39 mouse cellular contexts compared by ENCODE assay signal in genomic region chr2:59532999-59533398, GRCm38 (mm10). TPM values are rescaled to one million over a fixed set of nuclear protein-coding genes. Genes with fewer than 3 reads are reported as not detected.
"Had no signal": no experiment of that assay in that cellular context is flagged by ENCODE, and none has a peak within 500 bp of the region (broad histone marks: within the 10 kb centered on the region; RNA-seq: fewer than 3 reads in every experiment).

No protein-coding gene starts in this region.

- H3K27ac ChIP-seq: heart, embryonic 15.5 days; hindbrain, embryonic 10.5 days; hindbrain, embryonic 12.5 days; hindbrain, embryonic 13.5 days; hindbrain, embryonic 14.5 days; hindbrain, embryonic 15.5 days; hindbrain, postnatal 0 days; intestine, embryonic 15.5 days; kidney, embryonic 15.5 days; kidney, postnatal 0 days; left cerebral cortex, adult 2 months had no signal

- ATAC-seq: hindbrain, embryonic 16.5 days; hindbrain, postnatal 0 days; inflammation-experienced regulatory T-cells, adult 6 months; intestine, embryonic 15.5 days; intestine, embryonic 16.5 days; intestine, postnatal 0 days had no signal

- H3K27me3 ChIP-seq: heart, embryonic 13.5 days; heart, embryonic 15.5 days; hindbrain, embryonic 15.5 days; intestine, embryonic 15.5 days; kidney, embryonic 15.5 days had no signal

- H3K36me3 ChIP-seq: heart, embryonic 10.5 days; heart, embryonic 13.5 days; heart, embryonic 15.5 days; hindbrain, embryonic 10.5 days; hindbrain, embryonic 12.5 days; hindbrain, embryonic 13.5 days; hindbrain, embryonic 15.5 days; intestine, embryonic 15.5 days; kidney, embryonic 15.5 days had no signal

- H3K4me3 ChIP-seq: heart, embryonic 10.5 days; heart, embryonic 13.5 days; heart, embryonic 15.5 days; hindbrain, embryonic 10.5 days; hindbrain, embryonic 12.5 days; hindbrain, embryonic 13.5 days; hindbrain, embryonic 15.5 days; intestine, embryonic 15.5 days; kidney, embryonic 15.5 days; left cerebral cortex, adult 2 months had no signal

- DNase-seq: heart, postnatal 10 days; heart, postnatal 14 days; heart, postnatal 36 days; heart, postnatal 4 days; kidney, adult 11 months; kidney, adult 18-20 months; kidney, adult 2 months; kidney, adult 8-10 months; kidney, adult 9 months; kidney, postnatal 10 days; kidney, postnatal 14 days; kidney, postnatal 25 days; kidney, postnatal 36 days had no signal

- H3K9ac ChIP-seq: heart, embryonic 13.5 days; heart, embryonic 15.5 days; hindbrain, embryonic 12.5 days; hindbrain, embryonic 13.5 days; hindbrain, embryonic 14.5 days; hindbrain, embryonic 15.5 days; intestine, embryonic 15.5 days; kidney, embryonic 15.5 days had no signal

- H3K9me3 ChIP-seq: heart, embryonic 10.5 days; heart, embryonic 13.5 days; heart, embryonic 15.5 days; hindbrain, embryonic 10.5 days; hindbrain, embryonic 12.5 days; hindbrain, embryonic 13.5 days; hindbrain, embryonic 15.5 days; intestine, embryonic 15.5 days; kidney, embryonic 15.5 days had no signal

- H3K4me2 ChIP-seq: heart, embryonic 11.5 days; heart, embryonic 13.5 days; heart, embryonic 15.5 days; hindbrain, embryonic 12.5 days; hindbrain, embryonic 13.5 days; hindbrain, embryonic 14.5 days; hindbrain, embryonic 15.5 days; intestine, embryonic 15.5 days; kidney, embryonic 15.5 days had no signal

RNA-seq across cellular contexts. Expression of gene Dapl1, which starts 48.5 kb away (rescaled TPM):
- total RNA-seq: heart, adult 8-10 months; heart, postnatal 10 days; heart, postnatal 14 days; heart, postnatal 25 days; heart, postnatal 36 days; heart, postnatal 4 days; hematopoietic stem cell, adult 5-6 weeks; hindbrain, postnatal 0 days; layer of hippocampus, adult 18-20 months; layer of hippocampus, postnatal 14 days; layer of hippocampus, postnatal 25 days; layer of hippocampus, postnatal 36 days had no signal
- polyA plus RNA-seq: heart, embryonic 13.5 days; hindbrain, embryonic 13.5 days; hindbrain, embryonic 14.5 days; intestine, embryonic 14.5 days; intestine, embryonic 16.5 days had no signal
